Mouse (Mus musculus) lung, postnatal 36 days (tissue): ENCODE measurements around the gene Itga9.

Experiments used
- DNase-seq: peaks from one replicate; pipeline ENCODE4 v3.0.0; 2022; ENCODE audit warnings: mixed read lengths

The Itga9 gene

GRCm38 (mm10) chr9:118833413-118833812 lies 226.9 kb downstream of the Itga9 start:
- no peak for DNase-seq

DNA sequence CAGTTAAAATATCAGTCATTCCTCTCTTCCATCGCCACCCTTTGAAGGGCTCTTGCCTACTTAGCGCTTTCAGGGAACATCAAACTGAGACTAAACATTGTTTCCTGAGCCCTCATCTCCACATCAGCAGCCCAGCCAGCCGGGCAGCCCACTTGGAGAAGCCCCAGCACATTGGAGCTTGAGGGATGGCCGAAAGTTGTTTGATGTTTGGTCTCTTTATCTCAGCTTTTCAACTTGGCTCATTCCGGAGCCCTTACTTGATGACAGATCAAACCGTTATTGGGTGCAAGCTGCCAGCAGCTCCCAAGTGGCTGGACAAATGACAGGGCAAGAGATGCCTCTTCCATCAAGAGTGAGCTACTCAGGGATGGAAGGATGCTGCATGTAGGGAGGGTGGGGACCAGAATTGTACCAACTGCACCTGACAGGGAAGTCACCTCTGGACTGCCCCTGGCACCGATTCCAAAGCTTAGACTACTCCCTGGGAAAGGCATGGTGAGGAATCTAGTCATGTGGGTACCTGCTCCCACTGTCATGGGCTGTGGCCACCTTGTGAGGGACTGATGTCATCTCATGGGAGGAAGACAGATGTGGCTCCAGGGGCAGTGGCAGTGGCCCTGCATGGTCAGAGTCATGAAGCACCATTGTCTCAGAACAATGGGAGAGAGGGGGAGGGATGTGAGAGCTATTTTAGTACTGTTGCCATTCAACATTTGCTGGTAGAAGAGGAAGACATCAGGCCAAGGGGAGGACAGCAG lies 232.6 kb downstream of the Itga9 start:
- DNase-seq: peak; percentile 54

DNA sequence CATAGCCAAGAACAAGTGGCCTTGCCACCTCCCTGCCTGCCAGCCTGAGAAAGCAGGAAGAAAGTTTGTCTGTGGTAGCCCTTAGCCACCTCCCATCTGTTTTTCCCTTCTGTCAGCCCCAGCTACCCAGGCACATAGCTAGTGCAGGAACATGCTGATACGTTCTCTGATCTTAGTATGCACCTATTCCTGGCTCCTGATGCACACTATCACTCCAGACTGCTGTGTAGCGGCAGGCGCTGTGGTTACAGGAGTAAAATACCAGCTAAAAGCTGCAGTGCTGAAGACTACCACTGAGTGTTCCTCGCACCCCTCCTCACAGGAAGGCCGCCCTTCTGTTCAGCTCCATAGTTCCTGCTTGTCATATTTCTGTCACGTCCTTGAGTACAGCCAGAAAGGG lies 234.8 kb downstream of the Itga9 start:
- no peak for DNase-seq

- DNase-seq: no peak
Observed at GRCm38 (mm10) chr9:118841907-118842432, 235.5 kb downstream of the Itga9 start.

- DNase-seq: no peak
Observed at GRCm38 (mm10) chr9:118843711-118844110, 237.2 kb downstream of the Itga9 start.

- no peak for DNase-seq
Observed at GRCm38 (mm10) chr9:118845003-118845402, 238.5 kb downstream of the Itga9 start.

- DNase-seq: no peak
Observed at GRCm38 (mm10) chr9:118846766-118847165, 240.3 kb downstream of the Itga9 start.

- DNase-seq: no peak
Observed at GRCm38 (mm10) chr9:118856665-118857064, 250.2 kb downstream of the Itga9 start.

GRCm38 (mm10) chr9:118860613-118861141 lies 254.2 kb downstream of the Itga9 start:
- no peak for DNase-seq

DNA sequence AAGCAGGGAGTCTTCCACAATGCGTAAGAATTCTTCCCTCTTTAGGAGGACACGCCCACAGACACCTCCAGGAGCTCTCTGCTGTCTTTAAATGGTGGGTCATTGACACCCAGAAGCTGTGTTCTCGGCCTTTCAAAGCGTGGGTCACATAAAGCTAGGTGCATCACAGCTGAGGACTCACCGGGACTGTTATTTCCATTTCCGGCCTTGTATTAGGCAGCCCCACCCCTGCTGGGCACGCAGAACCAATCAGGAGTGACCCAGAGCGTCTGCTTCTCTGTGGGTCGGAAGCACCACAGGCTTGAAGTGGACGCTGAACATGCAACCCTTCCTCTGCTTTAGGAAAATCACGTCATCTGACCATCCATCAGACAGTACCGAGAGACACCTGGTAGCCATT lies 255.7 kb downstream of the Itga9 start:
- no peak for DNase-seq

- DNase-seq: peak; percentile 48
Observed at GRCm38 (mm10) chr9:118862852-118863260, 256.4 kb downstream of the Itga9 start.

- DNase-seq: no peak
Observed at GRCm38 (mm10) chr9:118863528-118863927, 257.0 kb downstream of the Itga9 start.

DNA sequence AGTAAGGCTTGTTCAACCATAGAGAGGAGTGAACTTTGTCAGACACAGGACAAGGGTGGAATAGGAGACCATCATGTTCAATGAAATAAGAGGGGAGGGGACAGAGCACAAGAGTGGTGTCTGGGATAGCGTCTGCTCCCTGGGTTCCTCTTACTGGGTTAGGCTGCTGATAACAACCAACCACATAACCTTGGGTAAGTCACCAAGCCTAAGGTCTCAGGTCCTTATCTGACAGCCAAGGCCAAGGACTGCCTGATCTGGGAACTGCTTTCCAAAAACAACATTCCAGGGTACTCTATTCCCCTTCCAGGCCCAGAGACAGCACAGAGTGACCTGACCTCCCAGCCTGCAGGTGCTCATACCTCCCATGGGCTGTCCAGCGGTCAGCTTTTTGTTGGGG lies 260.5 kb downstream of the Itga9 start:
- no peak for DNase-seq

- DNase-seq: no peak
Observed at GRCm38 (mm10) chr9:118867851-118868250, 261.4 kb downstream of the Itga9 start.

DNA sequence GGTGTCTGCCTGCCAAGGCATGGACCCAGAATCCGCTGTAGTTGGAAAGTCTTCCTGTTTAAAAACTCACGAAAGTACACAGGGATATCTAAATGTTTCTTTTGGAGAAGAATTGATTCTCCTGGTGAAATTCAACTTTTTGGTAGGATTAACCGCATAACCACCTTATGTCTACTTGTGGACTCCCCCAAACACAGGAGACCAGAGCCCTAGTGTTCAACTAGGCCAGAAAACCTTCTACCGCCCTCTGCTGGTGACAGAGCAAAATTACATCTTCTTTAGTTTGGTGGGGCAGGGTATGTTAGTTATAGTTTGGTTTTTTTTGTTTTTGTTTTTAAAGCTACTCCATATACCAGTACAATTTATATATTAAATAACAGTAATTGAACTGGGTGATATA lies 264.6 kb downstream of the Itga9 start:
- peak; percentile 61 for DNase-seq

DNA sequence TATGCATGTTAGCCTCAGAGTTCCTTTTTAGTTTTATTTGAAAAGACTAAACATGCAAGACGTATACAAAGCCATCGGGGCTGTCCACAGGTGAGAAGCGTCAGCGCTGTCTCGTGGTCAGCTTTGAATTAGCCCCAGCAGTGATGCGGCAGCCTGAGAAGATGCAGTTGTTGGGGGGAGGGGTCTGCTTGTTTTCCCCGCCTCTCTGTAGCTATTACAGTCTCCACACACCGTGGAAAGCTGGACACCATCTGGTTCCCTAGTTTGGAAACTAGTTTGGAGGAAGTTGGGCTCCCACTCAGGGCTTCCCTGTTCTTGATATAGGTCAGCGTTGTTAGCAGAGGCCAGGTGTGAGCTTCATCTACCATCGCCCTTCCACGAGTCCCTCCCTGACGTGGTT lies 266.5 kb downstream of the Itga9 start:
- no peak for DNase-seq

GRCm38 (mm10) chr9:118873596-118873995 lies 267.1 kb downstream of the Itga9 start:
- no peak for DNase-seq

GRCm38 (mm10) chr9:118875705-118876104 lies 269.2 kb downstream of the Itga9 start:
- no peak for DNase-seq

DNA sequence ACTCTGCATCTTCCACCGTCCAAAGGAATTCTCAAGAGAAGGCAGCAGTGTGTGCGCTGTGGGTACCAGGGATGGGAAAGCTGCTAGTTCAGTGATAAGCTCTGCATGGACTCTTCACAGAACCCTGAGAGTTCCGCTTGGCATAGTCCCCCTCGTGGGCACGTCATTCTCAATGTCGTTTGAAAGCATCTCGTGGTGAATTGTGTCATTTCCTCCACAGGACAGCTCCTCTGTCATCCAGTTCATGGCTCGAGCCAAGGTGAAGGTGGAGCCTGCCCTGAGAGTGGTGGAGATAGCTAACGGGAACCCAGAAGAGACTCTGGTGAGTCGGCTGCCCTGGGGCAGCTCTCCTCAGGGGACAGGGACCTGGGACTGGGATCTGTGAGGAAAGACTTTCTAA lies 270.4 kb downstream of the Itga9 start:
- DNase-seq: no peak

- DNase-seq: peak; percentile 79
Observed at GRCm38 (mm10) chr9:118877365-118878008, 271.0 kb downstream of the Itga9 start.

GRCm38 (mm10) chr9:118878596-118878995 lies 272.1 kb downstream of the Itga9 start:
- no peak for DNase-seq

DNA sequence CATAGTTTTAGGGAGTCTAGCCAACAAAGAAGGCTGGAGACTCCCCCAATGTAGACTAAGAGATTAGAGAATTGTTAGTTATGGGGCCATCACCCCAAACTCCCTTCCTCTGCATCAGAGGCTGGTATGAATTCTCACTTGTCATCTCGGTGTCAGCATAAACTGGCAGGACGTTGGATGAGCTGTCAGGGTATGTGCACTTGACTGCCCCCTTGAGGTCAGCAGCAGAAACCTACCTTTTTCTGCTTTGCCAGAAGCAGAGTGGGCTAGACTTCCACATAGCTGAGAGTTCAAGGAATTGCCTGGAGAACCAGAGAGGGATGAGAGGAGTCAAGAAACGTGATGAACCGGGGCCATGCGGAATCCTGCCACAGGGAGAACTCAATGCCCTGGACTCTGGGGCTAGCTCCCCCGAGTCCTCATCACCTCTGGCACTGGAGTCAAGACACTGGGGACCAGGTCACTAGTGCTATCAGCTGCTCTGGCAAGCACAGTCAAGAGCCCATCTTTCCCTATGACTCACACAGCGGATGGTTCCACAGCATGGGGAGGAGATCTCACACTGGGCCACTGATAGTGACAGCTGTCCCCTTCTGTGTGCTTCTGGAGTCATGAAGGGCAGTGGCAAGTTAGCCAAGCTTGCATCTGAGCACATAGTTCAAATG lies 274.9 kb downstream of the Itga9 start:
- DNase-seq: peak; percentile 37

DNA sequence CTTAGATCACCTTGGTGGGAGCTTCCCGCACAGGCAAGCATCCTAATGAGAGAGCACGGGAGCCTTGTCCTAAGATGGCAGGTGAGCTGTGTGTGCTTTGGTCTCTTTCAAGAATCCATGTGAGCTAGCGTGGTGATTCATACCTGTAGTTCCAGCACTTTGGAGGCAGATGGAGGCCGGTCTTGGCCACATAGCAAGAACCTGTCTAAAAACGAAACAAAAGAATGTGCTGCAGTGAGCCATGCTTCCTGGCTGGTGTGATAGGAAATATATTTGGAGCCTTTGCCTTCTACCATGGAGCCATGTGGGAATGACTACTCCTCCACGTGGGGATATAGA lies 275.4 kb downstream of the Itga9 start:
- no peak for DNase-seq

GRCm38 (mm10) chr9:118883150-118883549 lies 276.7 kb downstream of the Itga9 start:
- no peak for DNase-seq
